In the genomic region with DNA sequence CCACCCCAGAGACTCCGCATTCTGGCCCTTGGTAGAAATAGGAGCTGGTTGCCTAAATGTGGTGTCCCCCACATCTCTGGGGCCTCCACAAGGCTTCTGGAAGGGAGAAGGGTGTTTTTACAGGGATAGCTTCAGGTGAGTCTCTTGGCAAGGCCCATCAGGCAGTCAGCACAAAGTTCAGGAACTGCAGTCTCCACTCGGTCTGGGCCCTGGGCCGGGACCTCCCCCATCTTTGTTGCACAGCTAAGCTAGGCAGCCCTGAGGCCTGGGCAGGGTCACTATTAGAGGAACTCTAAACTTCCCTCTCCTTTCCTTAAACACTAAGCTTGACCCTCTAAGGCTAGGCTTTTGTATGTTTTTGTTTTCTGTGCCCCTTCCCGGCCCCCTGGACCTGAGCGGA, we compare ENCODE assay signal across 8 mouse cellular contexts. TPM values are rescaled to one million over a fixed set of nuclear protein-coding genes. Genes with fewer than 3 reads are reported as not detected.
DNase-seq lines count a peak whose midpoint lies in the region; ATAC-seq and TF ChIP-seq lines count a peak whose summit lies in the region.

No protein-coding gene starts in this region.

- no peak for TF ChIP-seq POLR2A in embryonic fibroblast, embryonic 13.5 days (IDR thresholded peaks at IDR 0.05; ENCODE audit: low read depth, low read length)

- H3K36me3 ChIP-seq in intestine, postnatal 0 days (ENCODE audit: control insufficient read depth, insufficient read depth): no peaks in the 10 kb centered on the region
- H3K36me3 ChIP-seq in midbrain, postnatal 0 days (ENCODE audit: insufficient read depth, low read length): no peaks in the 10 kb centered on the region

- DNase-seq in layer of hippocampus, adult 2 months (ENCODE audit: low spot score in 2 of 2): no peak
- no peak for DNase-seq in layer of hippocampus, postnatal 14 days (ENCODE audit: low spot score in 2 of 2)
- no peak for DNase-seq in midbrain, postnatal 0 days (ENCODE audit: low spot score)
- DNase-seq in urinary bladder, postnatal 10 days (ENCODE audit: low spot score): no peak
- no peak for DNase-seq in spleen, postnatal 14 days (ENCODE audit: low spot score in 2 of 2)
- DNase-seq in left cerebral cortex, adult 18-20 months (ENCODE audit: low spot score in 2 of 2): no peak

- H3K4me3 ChIP-seq in layer of hippocampus, adult 2 months: peak overlapping the region; percentile 50; the same call in 1 of the 2 replicates
- H3K4me3 ChIP-seq in embryonic fibroblast, embryonic 13.5 days (ENCODE audit: insufficient read depth, low read length): peak overlapping the region; percentile 16; the same call in 1 of the 2 replicates
- peak overlapping the region; percentile 55 for H3K4me3 ChIP-seq in intestine, postnatal 0 days (ENCODE audit: low read depth, low read length)
- H3K4me3 ChIP-seq in midbrain, postnatal 0 days (ENCODE audit: low read depth, low read length): peak overlapping the region; percentile 39

- peak overlapping the region; percentile 48; the same call in 1 of the 2 replicates for H3K9ac ChIP-seq in intestine, postnatal 0 days (ENCODE audit: low read depth, low read length)
- peak overlapping the region; percentile 52; the same call in 1 of the 2 replicates for H3K9ac ChIP-seq in midbrain, postnatal 0 days (replicated peaks; ENCODE audit: low read length, poor library complexity, severe bottlenecking)

- H3K27me3 ChIP-seq in intestine, postnatal 0 days (replicated peaks; ENCODE audit: control insufficient read depth, insufficient read depth, low read length): no peaks in the 10 kb centered on the region
- H3K27me3 ChIP-seq in midbrain, postnatal 0 days (ENCODE audit: insufficient read depth, low read length): 0 out of 2 replicates have a peak, but pooled peaks cover 5% of the 10 kb centered on the region

- H3K27ac ChIP-seq in layer of hippocampus, adult 2 months: no peak overlapping the region
- no peak overlapping the region for H3K27ac ChIP-seq in embryonic fibroblast, embryonic 13.5 days (ENCODE audit: insufficient read depth, low read length)
- H3K27ac ChIP-seq in intestine, postnatal 0 days (ENCODE audit: low read depth, low read length): no peak overlapping the region
- no peak overlapping the region for H3K27ac ChIP-seq in midbrain, postnatal 0 days (ENCODE audit: low read depth, low read length)

- no peak for TF ChIP-seq CTCF in layer of hippocampus, adult 2 months (conservative IDR thresholded peaks at IDR 0.05)
- TF ChIP-seq CTCF in embryonic fibroblast, embryonic 13.5 days (IDR thresholded peaks at IDR 0.05; ENCODE audit: borderline replicate concordance, insufficient read depth, low read length): no peak
- no peak for TF ChIP-seq CTCF in intestine, postnatal 0 days (IDR thresholded peaks at IDR 0.05; ENCODE audit: low read depth)
- TF ChIP-seq CTCF in midbrain, postnatal 0 days (IDR thresholded peaks at IDR 0.05): no peak

- H3K4me1 ChIP-seq in embryonic fibroblast, embryonic 13.5 days (ENCODE audit: control insufficient read depth, insufficient read depth, low read length): no peaks in the 10 kb centered on the region
- H3K4me1 ChIP-seq in intestine, postnatal 0 days (replicated peaks; ENCODE audit: control insufficient read depth, insufficient read depth, low read length): peaks cover under 1% of the 10 kb centered on the region; the same call in 1 of the 2 replicates
- H3K4me1 ChIP-seq in midbrain, postnatal 0 days (ENCODE audit: insufficient read depth, low read length): peaks cover 6% of the 10 kb centered on the region

- WGBS in intestine, postnatal 0 days: 42% methylated on average over 5 of the region's 5 CpGs
- 33% methylated on average over 5 of the region's 5 CpGs for WGBS in midbrain, postnatal 0 days

- no peak for ATAC-seq in intestine, postnatal 0 days
- no peak for ATAC-seq in midbrain, postnatal 0 days (ENCODE audit: low FRiP score)

- no peaks in the 10 kb centered on the region for H3K9me3 ChIP-seq in intestine, postnatal 0 days (ENCODE audit: control insufficient read depth)
- no peaks in the 10 kb centered on the region for H3K9me3 ChIP-seq in midbrain, postnatal 0 days (ENCODE audit: low read length)

- peak overlapping the region; percentile 77 for H3K4me2 ChIP-seq in intestine, postnatal 0 days (replicated peaks; ENCODE audit: low read depth)
- peak overlapping the region; percentile 94 for H3K4me2 ChIP-seq in midbrain, postnatal 0 days (ENCODE audit: low read depth, low read length, poor library complexity, severe bottlenecking)

RNA-seq across cellular contexts. Expression of a gene that starts 4.6 kb away (rescaled TPM):
- total RNA-seq in layer of hippocampus, adult 2 months (2021): 1 to 10 TPM; 4.2 to 4.5 TPM
- total RNA-seq in layer of hippocampus, postnatal 14 days (2021): 1 to 10 TPM; 3.2 to 5.4 TPM
- polyA plus RNA-seq in embryonic fibroblast, embryonic 13.5 days (2011; ENCODE audit: insufficient read length, low read depth, missing spikeins): 4.8 and 6.6 TPM in 2 replicates
- 8.1 and 8.2 TPM in 2 replicates for polyA plus RNA-seq in intestine, postnatal 0 days (2015; fragmentation: Nextera tagmentation; extraction: Ambion mirVana)
- total RNA-seq in midbrain, postnatal 0 days (2014; rRNA removed): 10.7 and 12.4 TPM in 2 replicates
- 8.9 TPM in 2 replicates for polyA plus RNA-seq in midbrain, postnatal 0 days (2015; fragmentation: Nextera tagmentation; extraction: Ambion mirVana)
- total RNA-seq in left cerebral cortex, adult 18-20 months (2021): 1 to 10 TPM; 3.8 to 5.8 TPM
